Mouse (Mus musculus) small intestine, adult 2 months (tissue): ENCODE measurements at regions not wholly inside any gene's neighbourhood (a gene's known extent, or its start where the extent isn't known, plus 50 kb on each side); places are given as distances from the start of the nearest gene placed in this dataset.

Experiments
- CTCF ChIP-seq: fragments of 200-500 bp; IDR thresholded peaks from 2 replicates; pipeline ENCODE4 v1.5.1; 2012; ENCODE audit warnings: low read depth, mild to moderate bottlenecking, control low read depth, inconsistent platforms, low read length, moderate library complexity, mixed read lengths; ENCODE audit not compliant: insufficient replicate concordance, insufficient read length; ENCODE audit errors: extremely low read depth
- POLR2A ChIP-seq: fragments of 200-500 bp; IDR thresholded peaks from 2 replicates; pipeline ENCODE4 v1.6.1; 2012; ENCODE audit warnings: low read depth, mild to moderate bottlenecking, control low read depth, inconsistent platforms, low read length, moderate library complexity

GRCm38 (mm10) chr8:26441268-26442030 lies 322.1 kb downstream of the Gm45692 start:
- no peak for TF ChIP-seq POLR2A
- TF ChIP-seq CTCF: no peak
